Mouse (Mus musculus): ENCODE results near the gene Rgs3.

Gene Rgs3

GRCm38 (mm10) chr4:62626228-62627026 lies 66.8 kb downstream of the Rgs3 start:
- in situ Hi-C loops (cut with MboI; ENCODE audit: low sequenced_read_pairs), result no loop called here

- in situ Hi-C loops (cut with MboI; ENCODE audit: low sequenced_read_pairs), result no loop called here
Observed at GRCm38 (mm10) chr4:62627331-62627730, 67.7 kb downstream of the Rgs3 start.

GRCm38 (mm10) chr4:62628547-62628946 lies 68.9 kb downstream of the Rgs3 start:
- in situ Hi-C loops (cut with MboI; ENCODE audit: low sequenced_read_pairs), result no loop called here

- in situ Hi-C loops (cut with MboI; ENCODE audit: low sequenced_read_pairs), result no loop called here
Observed at GRCm38 (mm10) chr4:62629461-62629860, 69.8 kb downstream of the Rgs3 start.

- in situ Hi-C loops (cut with MboI; ENCODE audit: low sequenced_read_pairs), result no loop called here
Observed at GRCm38 (mm10) chr4:62629905-62630304, 70.3 kb downstream of the Rgs3 start.

GRCm38 (mm10) chr4:62633243-62633642 lies 73.6 kb downstream of the Rgs3 start:
- in situ Hi-C loops (cut with MboI; ENCODE audit: low sequenced_read_pairs), result no loop called here

GRCm38 (mm10) chr4:62634054-62634591 lies 74.5 kb downstream of the Rgs3 start:
- in situ Hi-C loops (cut with MboI; ENCODE audit: low sequenced_read_pairs), result no loop called here

GRCm38 (mm10) chr4:62634840-62635239 lies 75.2 kb downstream of the Rgs3 start:
- in situ Hi-C loops (cut with MboI; ENCODE audit: low sequenced_read_pairs), result no loop called here

GRCm38 (mm10) chr4:62636047-62636446 lies 76.4 kb downstream of the Rgs3 start:
- in situ Hi-C loops (cut with MboI; ENCODE audit: low sequenced_read_pairs), result no loop called here

GRCm38 (mm10) chr4:62637856-62638604 lies 78.4 kb downstream of the Rgs3 start:
- in situ Hi-C loops (cut with MboI; ENCODE audit: low sequenced_read_pairs), result no loop called here

- in situ Hi-C loops (cut with MboI; ENCODE audit: low sequenced_read_pairs), result no loop called here
Observed at GRCm38 (mm10) chr4:62640496-62641229, 81.0 kb downstream of the Rgs3 start.

GRCm38 (mm10) chr4:62641230-62641589 lies 81.6 kb downstream of the Rgs3 start:
- in situ Hi-C loops (cut with MboI; ENCODE audit: low sequenced_read_pairs), result no loop called here

- in situ Hi-C loops (cut with MboI; ENCODE audit: low sequenced_read_pairs), result no loop called here
Observed at GRCm38 (mm10) chr4:62641656-62642055, 82.0 kb downstream of the Rgs3 start.

- in situ Hi-C loops (cut with MboI; ENCODE audit: low sequenced_read_pairs), result no loop called here
Observed at GRCm38 (mm10) chr4:62643401-62643800, 83.8 kb downstream of the Rgs3 start.

- in situ Hi-C loops (cut with MboI; ENCODE audit: low sequenced_read_pairs), result no loop called here
Observed at GRCm38 (mm10) chr4:62644031-62644793, 84.6 kb downstream of the Rgs3 start.

- in situ Hi-C loops (cut with MboI; ENCODE audit: low sequenced_read_pairs), result no loop called here
Observed at GRCm38 (mm10) chr4:62646556-62647248, 87.1 kb downstream of the Rgs3 start.

- in situ Hi-C loops (cut with MboI; ENCODE audit: low sequenced_read_pairs), result no loop called here
Observed at GRCm38 (mm10) chr4:62648848-62649247, 89.2 kb downstream of the Rgs3 start.

- in situ Hi-C loops (cut with MboI; ENCODE audit: low sequenced_read_pairs), result no loop called here
Observed at GRCm38 (mm10) chr4:62649536-62650230, 90.0 kb downstream of the Rgs3 start.

GRCm38 (mm10) chr4:62651179-62651760 lies 91.6 kb downstream of the Rgs3 start:
- in situ Hi-C loops (cut with MboI; ENCODE audit: low sequenced_read_pairs), result no loop called here
